Mouse (Mus musculus): Measurements from ENCODE around the gene Auts2. TPM values are rescaled to one million over a fixed set of nuclear protein-coding genes. Genes with fewer than 3 reads are reported as not detected.

Auts2 gene
- polyA plus RNA-seq, 1 experiment, result 10.4 TPM

GRCm38 (mm10) chr5:132140816-132141215, 402.3 kb downstream of the Auts2 start:
- TF ChIP-seq CTCF (IDR thresholded peaks at IDR 0.05; ENCODE audit: extremely low read depth, insufficient read length, insufficient replicate concordance, low read depth, low read length), result no peak
- no peak for TF ChIP-seq POLR2A (IDR thresholded peaks at IDR 0.05; ENCODE audit: low read depth, low read length)
- Histone ChIP-seq H3K36me3 (ENCODE audit: control insufficient read depth, insufficient read depth, low read length) (no peaks in the 10 kb centered on the region), H3K4me3 (ENCODE audit: low read depth, low read length) (no peak overlapping the region), H3K4me1 (ENCODE audit: control insufficient read depth, insufficient read depth, insufficient read length, low read length) (no peaks in the 10 kb centered on the region), H3K27ac (ENCODE audit: insufficient read depth, low read depth, low read length) (no peak overlapping the region), H3K27me3 (ENCODE audit: control insufficient read depth, insufficient read depth, low read length) (no peaks in the 10 kb centered on the region)
- 93% methylated on average over 4 of the region's 4 CpGs for WGBS

- TF ChIP-seq POLR2A (IDR thresholded peaks at IDR 0.05; ENCODE audit: low read depth, low read length) (no peak), CTCF (IDR thresholded peaks at IDR 0.05; ENCODE audit: extremely low read depth, insufficient read length, insufficient replicate concordance, low read depth, low read length) (no peak)
- no peaks in the 10 kb centered on the region for H3K36me3 ChIP-seq (ENCODE audit: control insufficient read depth, insufficient read depth, low read length)
- H3K4me3 ChIP-seq (ENCODE audit: low read depth, low read length), result no peak overlapping the region
- H3K27me3 ChIP-seq (ENCODE audit: control insufficient read depth, insufficient read depth, low read length), result no peaks in the 10 kb centered on the region
- 62% methylated on average over 7 of the region's 7 CpGs for WGBS
- no peaks in the 10 kb centered on the region for H3K4me1 ChIP-seq (ENCODE audit: control insufficient read depth, insufficient read depth, insufficient read length, low read length)
- no peak overlapping the region for H3K27ac ChIP-seq (ENCODE audit: insufficient read depth, low read depth, low read length)
Measured at GRCm38 (mm10) chr5:132135941-132136663, 407.0 kb downstream of the Auts2 start.

- TF ChIP-seq POLR2A (IDR thresholded peaks at IDR 0.05; ENCODE audit: low read depth, low read length), result no peak
- TF ChIP-seq CTCF (IDR thresholded peaks at IDR 0.05; ENCODE audit: extremely low read depth, insufficient read length, insufficient replicate concordance, low read depth, low read length), result no peak
- Histone ChIP-seq H3K27ac (ENCODE audit: insufficient read depth, low read depth, low read length) (no peak overlapping the region), H3K27me3 (ENCODE audit: control insufficient read depth, insufficient read depth, low read length) (no peaks in the 10 kb centered on the region), H3K4me1 (ENCODE audit: control insufficient read depth, insufficient read depth, insufficient read length, low read length) (no peaks in the 10 kb centered on the region), H3K36me3 (ENCODE audit: control insufficient read depth, insufficient read depth, low read length) (no peaks in the 10 kb centered on the region), H3K4me3 (ENCODE audit: low read depth, low read length) (no peak overlapping the region)
- WGBS, result 90% methylated on average over 3 of the region's 3 CpGs
Measured at GRCm38 (mm10) chr5:132131948-132132347, 411.2 kb downstream of the Auts2 start.

GRCm38 (mm10) chr5:132130577-132130976, 412.6 kb downstream of the Auts2 start:
- Histone ChIP-seq H3K4me3 (ENCODE audit: low read depth, low read length) (no peak overlapping the region), H3K27ac (ENCODE audit: insufficient read depth, low read depth, low read length) (no peak overlapping the region), H3K36me3 (ENCODE audit: control insufficient read depth, insufficient read depth, low read length) (no peaks in the 10 kb centered on the region), H3K27me3 (ENCODE audit: control insufficient read depth, insufficient read depth, low read length) (no peaks in the 10 kb centered on the region), H3K4me1 (ENCODE audit: control insufficient read depth, insufficient read depth, insufficient read length, low read length) (no peaks in the 10 kb centered on the region)
- 42% methylated on average over 4 of the region's 4 CpGs for WGBS
- TF ChIP-seq POLR2A (IDR thresholded peaks at IDR 0.05; ENCODE audit: low read depth, low read length) (no peak), CTCF (IDR thresholded peaks at IDR 0.05; ENCODE audit: extremely low read depth, insufficient read length, insufficient replicate concordance, low read depth, low read length) (no peak)

- Histone ChIP-seq H3K27me3 (ENCODE audit: control insufficient read depth, insufficient read depth, low read length) (no peaks in the 10 kb centered on the region), H3K27ac (ENCODE audit: insufficient read depth, low read depth, low read length) (no peak overlapping the region), H3K4me3 (ENCODE audit: low read depth, low read length) (no peak overlapping the region), H3K36me3 (ENCODE audit: control insufficient read depth, insufficient read depth, low read length) (no peaks in the 10 kb centered on the region), H3K4me1 (ENCODE audit: control insufficient read depth, insufficient read depth, insufficient read length, low read length) (no peaks in the 10 kb centered on the region)
- WGBS, result 82% methylated on average over 12 of the region's 12 CpGs
- TF ChIP-seq CTCF (IDR thresholded peaks at IDR 0.05; ENCODE audit: extremely low read depth, insufficient read length, insufficient replicate concordance, low read depth, low read length) (no peak), POLR2A (IDR thresholded peaks at IDR 0.05; ENCODE audit: low read depth, low read length) (no peak)
Measured at GRCm38 (mm10) chr5:132126626-132127025, 416.5 kb downstream of the Auts2 start.

GRCm38 (mm10) chr5:132115631-132116030, 427.5 kb downstream of the Auts2 start:
- Histone ChIP-seq H3K4me1 (ENCODE audit: control insufficient read depth, insufficient read depth, insufficient read length, low read length) (no peaks in the 10 kb centered on the region), H3K4me3 (ENCODE audit: low read depth, low read length) (no peak overlapping the region), H3K27me3 (ENCODE audit: control insufficient read depth, insufficient read depth, low read length) (no peaks in the 10 kb centered on the region), H3K27ac (ENCODE audit: insufficient read depth, low read depth, low read length) (no peak overlapping the region), H3K36me3 (ENCODE audit: control insufficient read depth, insufficient read depth, low read length) (no peaks in the 10 kb centered on the region)
- TF ChIP-seq CTCF (IDR thresholded peaks at IDR 0.05; ENCODE audit: extremely low read depth, insufficient read length, insufficient replicate concordance, low read depth, low read length) (no peak), POLR2A (IDR thresholded peaks at IDR 0.05; ENCODE audit: low read depth, low read length) (no peak)
- WGBS, result 63% methylated on average over 3 of the region's 3 CpGs

GRCm38 (mm10) chr5:132114561-132115301, 428.4 kb downstream of the Auts2 start:
- Histone ChIP-seq H3K4me3 (ENCODE audit: low read depth, low read length) (no peak overlapping the region), H3K36me3 (ENCODE audit: control insufficient read depth, insufficient read depth, low read length) (no peaks in the 10 kb centered on the region), H3K27me3 (ENCODE audit: control insufficient read depth, insufficient read depth, low read length) (no peaks in the 10 kb centered on the region), H3K27ac (ENCODE audit: insufficient read depth, low read depth, low read length) (no peak overlapping the region), H3K4me1 (ENCODE audit: control insufficient read depth, insufficient read depth, insufficient read length, low read length) (no peaks in the 10 kb centered on the region)
- TF ChIP-seq CTCF (IDR thresholded peaks at IDR 0.05; ENCODE audit: extremely low read depth, insufficient read length, insufficient replicate concordance, low read depth, low read length) (peak; percentile 51; the same call in 1 of the 2 replicates), POLR2A (IDR thresholded peaks at IDR 0.05; ENCODE audit: low read depth, low read length) (no peak)
- 44% methylated on average over 8 of the region's 8 CpGs for WGBS

All from small intestine, adult 2 months (tissue).